Comparison of ENCODE assay signal across 8 mouse cellular contexts in the genomic region with DNA sequence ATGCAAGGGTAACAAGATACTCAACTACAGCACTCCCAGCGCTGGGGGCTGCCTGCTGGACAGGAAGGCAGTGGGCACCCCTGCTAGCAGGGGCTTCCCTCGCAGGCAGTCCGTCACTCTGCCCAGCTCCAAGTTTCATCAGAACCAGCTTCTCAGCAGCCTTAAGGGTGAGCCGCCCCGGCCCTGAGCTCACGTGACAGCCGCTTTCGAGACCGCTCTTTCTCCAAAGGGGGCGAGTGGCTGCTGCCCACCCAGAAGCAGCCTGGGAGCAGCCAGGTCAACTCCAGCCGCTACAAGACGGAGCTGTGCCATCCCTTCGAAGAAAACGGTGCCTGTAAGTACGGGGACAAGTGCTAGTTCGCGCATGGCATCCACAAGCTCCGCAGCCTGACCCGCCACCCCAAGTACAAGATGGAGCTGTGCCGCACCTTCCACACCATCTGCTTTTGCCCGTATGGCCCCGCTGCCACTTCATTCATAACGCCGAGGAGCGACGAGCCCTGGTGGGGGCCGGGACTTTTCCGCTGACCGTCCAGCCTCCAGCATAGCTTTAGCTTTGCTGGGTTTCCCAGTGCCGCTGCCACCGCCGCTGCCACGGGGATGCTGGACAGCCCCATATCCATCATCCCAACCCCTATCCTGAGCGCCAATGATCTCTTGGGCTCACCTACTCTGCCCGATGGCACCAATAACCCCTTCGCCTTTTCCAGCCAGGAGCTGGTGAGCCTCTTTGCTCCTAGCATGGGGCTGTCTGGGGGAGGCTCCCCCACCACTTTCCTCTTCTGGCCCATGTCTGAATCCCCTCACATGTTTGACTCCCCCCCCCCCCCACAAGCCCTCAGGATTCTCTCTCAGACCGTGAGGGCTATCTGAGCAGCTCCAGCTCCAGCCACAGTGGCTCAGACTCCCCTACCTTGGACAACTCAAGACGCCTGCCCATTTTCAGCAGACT. TPM values are rescaled to one million over a fixed set of nuclear protein-coding genes. Genes with fewer than 3 reads are reported as not detected.
A peak's percentile ranks its signal among the peaks of the same experiment; 100 is the strongest.
DNase-seq lines count a peak whose midpoint lies in the region; ATAC-seq and TF ChIP-seq lines count a peak whose summit lies in the region.

No protein-coding gene starts in this region.

- H3K4me2 ChIP-seq in liver, embryonic 14.5 days (ENCODE audit: low read depth), result peak overlapping the region; percentile 57
- H3K4me2 ChIP-seq in neural tube, embryonic 12.5 days (replicated peaks), result peak overlapping the region; percentile 66

- ATAC-seq in activated CD4-positive, CD25-positive, alpha-beta regulatory T cell, adult 4 months, result peak; percentile 52
- ATAC-seq in liver, embryonic 14.5 days (ENCODE audit: insufficient read depth), result no peak
- ATAC-seq in neural tube, embryonic 12.5 days (ENCODE audit: low FRiP score, low read depth), result peak; percentile 74

- TF ChIP-seq EP300 in liver, embryonic 14.5 days (IDR thresholded peaks at IDR 0.05; ENCODE audit: low read depth), result no peak

- intact Hi-C loops in left cerebral cortex, postnatal 36 days (cut with DNase I), result no loop called here

- peak; percentile 39 for DNase-seq in CD4-positive, CD25-positive, alpha-beta regulatory T cell, adult 2 months (ENCODE audit: low read depth, low spot score)
- peak; percentile 50 for DNase-seq in embryonic facial prominence, embryonic 10.5 days (ENCODE audit: low spot score)
- DNase-seq in heart, postnatal 4 days, result peak; percentile 11
- no peak for DNase-seq in liver, embryonic 14.5 days (ENCODE audit: low read depth in 3 of 3, low spot score in 3 of 3)
- DNase-seq in left cerebral cortex, postnatal 36 days (ENCODE audit: low spot score in 2 of 2), result no peak
- no peak for DNase-seq in layer of hippocampus, adult 9-11 months

- H3K27me3 ChIP-seq in embryonic facial prominence, embryonic 10.5 days (replicated peaks; ENCODE audit: low read depth, poor library complexity, severe bottlenecking), result no peaks in the 10 kb centered on the region
- no peaks in the 10 kb centered on the region; the same call in 1 of the 2 replicates for H3K27me3 ChIP-seq in liver, embryonic 14.5 days (ENCODE audit: control insufficient read depth, insufficient read depth, low read length)
- H3K27me3 ChIP-seq in neural tube, embryonic 12.5 days (replicated peaks), result no peaks in the 10 kb centered on the region

- WGBS in embryonic facial prominence, embryonic 10.5 days, result 18% methylated on average over 38 of the region's 38 CpGs
- 16% methylated on average over 38 of the region's 38 CpGs for WGBS in liver, embryonic 14.5 days (ENCODE audit: insufficient replicate concordance)
- 20% methylated on average over 38 of the region's 38 CpGs for WGBS in neural tube, embryonic 12.5 days

- peaks cover 3% of the 10 kb centered on the region for H3K9me3 ChIP-seq in embryonic facial prominence, embryonic 10.5 days
- no peaks in the 10 kb centered on the region for H3K9me3 ChIP-seq in liver, embryonic 14.5 days (ENCODE audit: control insufficient read depth, low read length)
- peaks cover 4% of the 10 kb centered on the region for H3K9me3 ChIP-seq in neural tube, embryonic 12.5 days

- H3K36me3 ChIP-seq in embryonic facial prominence, embryonic 10.5 days (replicated peaks), result no peaks in the 10 kb centered on the region
- no peaks in the 10 kb centered on the region for H3K36me3 ChIP-seq in liver, embryonic 14.5 days (replicated peaks; ENCODE audit: control insufficient read depth, insufficient read depth, low read depth)
- no peaks in the 10 kb centered on the region for H3K36me3 ChIP-seq in neural tube, embryonic 12.5 days

- H3K9ac ChIP-seq in liver, embryonic 14.5 days (replicated peaks), result no peak overlapping the region
- peak overlapping the region; percentile 26; the same call in 1 of the 2 replicates for H3K9ac ChIP-seq in neural tube, embryonic 12.5 days

- peak overlapping the region; percentile 56 for H3K4me3 ChIP-seq in embryonic facial prominence, embryonic 10.5 days
- H3K4me3 ChIP-seq in liver, embryonic 14.5 days (ENCODE audit: insufficient read depth in 1 of 2, low read depth in 2 of 2, low read length in 2 of 2), result peak overlapping the region; percentile 35 to 44
- peak overlapping the region; percentile 36 for H3K4me3 ChIP-seq in neural tube, embryonic 12.5 days

- no peaks in the 10 kb centered on the region for H3K4me1 ChIP-seq in embryonic facial prominence, embryonic 10.5 days
- H3K4me1 ChIP-seq in liver, embryonic 14.5 days (replicated peaks; ENCODE audit: control insufficient read depth in 2 of 2, insufficient read depth in 2 of 2, low read length in 1 of 2), result no peaks in the 10 kb centered on the region
- no peaks in the 10 kb centered on the region for H3K4me1 ChIP-seq in neural tube, embryonic 12.5 days

- 0 out of 2 replicates have a peak overlapping the region, but pooled peaks have one; percentile 40 for H3K27ac ChIP-seq in embryonic facial prominence, embryonic 10.5 days (replicated peaks)
- no peak overlapping the region for H3K27ac ChIP-seq in liver, embryonic 14.5 days
- no peak overlapping the region for H3K27ac ChIP-seq in neural tube, embryonic 12.5 days

- no peak for TF ChIP-seq CTCF in liver, embryonic 14.5 days (IDR thresholded peaks at IDR 0.05; ENCODE audit: low read depth)

RNA-seq across cellular contexts. Expression of a gene that starts 8.7 kb away (rescaled TPM):
- polyA plus RNA-seq in activated CD4-positive, CD25-positive, alpha-beta regulatory T cell, adult 4 months (2017; shearing (Covaris generic)), result 1 to 10 TPM; 1.1 to 1.7 TPM
- polyA plus RNA-seq in embryonic facial prominence, embryonic 10.5 days (2016; fragmentation: Nextera tagmentation; extraction: Ambion mirVana), result 3.0 and 3.4 TPM in 2 replicates
- 10 to 100 TPM; 13.7 to 14.5 TPM for total RNA-seq in heart, postnatal 4 days (2021)
- polyA plus RNA-seq in liver, embryonic 14.5 days (2012; rRNA removed), result 1.5 and 2.6 TPM in 2 replicates
- polyA plus RNA-seq in liver, embryonic 14.5 days (2014; fragmentation: Nextera tagmentation; extraction: Ambion mirVana), result 1.2 and 1.3 TPM in 2 replicates
- 7.1 and 7.3 TPM in 2 replicates for polyA plus RNA-seq in neural tube, embryonic 12.5 days (2016; fragmentation: Nextera tagmentation; extraction: Ambion mirVana)
- 10 to 100 TPM; 21.3 to 25.2 TPM for total RNA-seq in left cerebral cortex, postnatal 36 days (2021)

RNA-seq across cellular contexts. Expression of a gene that starts 59.9 kb away (rescaled TPM):
- polyA plus RNA-seq in activated CD4-positive, CD25-positive, alpha-beta regulatory T cell, adult 4 months (2017; shearing (Covaris generic)), result not detected
- not detected in 2 replicates for polyA plus RNA-seq in embryonic facial prominence, embryonic 10.5 days (2016; fragmentation: Nextera tagmentation; extraction: Ambion mirVana)
- not detected for total RNA-seq in heart, postnatal 4 days (2021)
- not detected in 2 replicates for polyA plus RNA-seq in liver, embryonic 14.5 days (2012; rRNA removed)
- polyA plus RNA-seq in liver, embryonic 14.5 days (2014; fragmentation: Nextera tagmentation; extraction: Ambion mirVana), result not detected in 2 replicates
- not detected in 2 replicates for polyA plus RNA-seq in neural tube, embryonic 12.5 days (2016; fragmentation: Nextera tagmentation; extraction: Ambion mirVana)
- total RNA-seq in left cerebral cortex, postnatal 36 days (2021), result not detected

Comparison
In these comparisons a context has a peak if more than half of its experiments do, and no peak if none do; other contexts are left out.
1. DNase-seq: peak in CD4-positive, CD25-positive, alpha-beta regulatory T cell, adult 2 months (single experiment), embryonic facial prominence, embryonic 10.5 days (single experiment) and heart, postnatal 4 days (single experiment); none in liver, embryonic 14.5 days (0 of 3), left cerebral cortex, postnatal 36 days (0 of 2) and layer of hippocampus, adult 9-11 months (single experiment).
2. Peak in every context shown above with its lines, with median percentiles within 50 percentile points of each other: H3K4me3 ChIP-seq.